Mouse (Mus musculus): ENCODE data around the gene Cttnbp2. TPM values are rescaled to one million over a fixed set of nuclear protein-coding genes. Genes with fewer than 3 reads are reported as not detected.

Gene Cttnbp2
- polyA plus RNA-seq, 1 experiment from 2014 or later = 22.3 TPM

DNA sequence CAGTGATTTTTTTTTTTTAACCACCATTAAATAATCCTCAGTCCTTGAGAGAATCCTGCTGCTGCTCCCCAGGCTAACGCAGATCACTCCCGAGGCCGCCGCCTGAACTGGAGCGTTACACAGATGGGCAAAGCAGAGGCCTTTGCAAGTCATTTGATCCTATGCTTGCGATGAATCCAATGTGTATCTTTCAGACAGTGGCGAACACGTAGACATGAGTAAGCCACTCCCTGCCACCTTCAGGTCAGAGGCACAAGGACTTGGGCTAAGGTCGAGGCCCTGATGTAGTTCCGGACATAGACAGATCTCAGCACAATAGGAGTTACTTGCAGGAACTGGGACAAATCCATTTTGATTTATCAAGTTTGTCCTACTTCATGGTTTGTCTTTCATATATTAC lies 49.0 kb downstream of the Cttnbp2 start:
- H3K4me2 ChIP-seq = no peak overlapping the region
- no peak overlapping the region for H3K27ac ChIP-seq
- H3K9ac ChIP-seq = no peak overlapping the region
- no peak for ATAC-seq (ENCODE audit: insufficient number of reproducible peaks, insufficient read depth, low FRiP score, low TSS enrichment, low read depth)
- H3K9me3 ChIP-seq = 0 out of 2 replicates have a peak, but pooled peaks cover 6% of the 10 kb centered on the region
- no peaks in the 10 kb centered on the region for H3K36me3 ChIP-seq
- H3K4me1 ChIP-seq = no peaks in the 10 kb centered on the region
- no peaks in the 10 kb centered on the region for H3K27me3 ChIP-seq
- 50% methylated on average over 10 of the region's 10 CpGs for WGBS
- H3K4me3 ChIP-seq = no peak overlapping the region

DNA sequence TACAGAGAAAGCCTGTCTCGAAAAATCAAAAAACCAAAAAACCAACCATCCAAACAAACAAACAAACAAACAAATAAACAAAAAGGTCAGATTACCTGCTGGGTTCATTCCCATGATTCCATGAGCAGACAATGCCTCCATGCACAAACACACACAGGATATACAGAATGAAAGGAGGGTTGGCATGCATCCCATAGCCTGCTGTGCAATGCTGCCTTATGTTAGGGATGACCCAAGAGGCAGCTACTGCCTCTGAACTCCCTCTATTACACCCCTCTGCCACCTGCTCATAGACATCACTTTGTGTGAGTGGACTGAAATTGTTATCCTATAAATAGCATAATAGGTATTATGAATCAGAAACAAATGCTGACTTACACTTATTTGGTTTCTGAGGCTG lies 55.0 kb downstream of the Cttnbp2 start:
- Histone ChIP-seq H3K36me3 (no peaks in the 10 kb centered on the region), H3K4me1 (no peaks in the 10 kb centered on the region), H3K4me2 (no peak overlapping the region), H3K27ac (no peak overlapping the region), H3K9me3 (0 out of 2 replicates have a peak, but pooled peaks cover 6% of the 10 kb centered on the region), H3K27me3 (no peaks in the 10 kb centered on the region), H3K9ac (no peak overlapping the region), H3K4me3 (no peak overlapping the region)
- ATAC-seq (ENCODE audit: insufficient number of reproducible peaks, insufficient read depth, low FRiP score, low TSS enrichment, low read depth) = no peak
- WGBS = 93% methylated on average over 1 of the region's 1 CpGs

DNA sequence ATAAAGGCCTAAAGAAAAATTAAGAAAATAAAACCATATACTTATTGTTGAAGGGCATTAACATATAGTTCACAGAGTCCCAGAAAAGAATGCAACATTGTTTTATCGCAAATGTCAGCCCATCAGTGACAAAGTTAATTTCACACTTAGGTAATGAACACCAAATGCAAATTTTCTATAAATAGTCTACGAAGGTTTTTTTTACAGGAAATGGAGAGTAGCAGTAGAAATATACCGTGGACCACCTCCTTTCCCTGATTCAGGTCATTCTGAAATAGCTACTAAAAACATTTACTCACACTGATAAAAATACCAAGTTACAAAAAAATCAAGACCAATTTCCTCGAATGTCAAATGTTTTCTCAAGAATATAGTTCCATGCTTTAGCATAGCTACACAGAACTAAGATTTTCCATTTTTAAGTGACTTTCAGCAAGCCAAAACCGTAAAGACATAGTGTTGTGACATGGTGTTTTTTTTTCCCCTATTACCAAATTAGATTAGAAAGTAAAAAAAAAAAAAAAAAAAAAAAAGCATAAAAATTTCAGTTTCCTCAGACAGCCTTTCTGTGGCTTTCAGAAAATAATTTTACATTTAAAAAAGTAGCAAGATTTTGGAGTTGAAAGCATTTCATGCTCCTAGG lies 64.0 kb downstream of the Cttnbp2 start:
- no peak overlapping the region for H3K9ac ChIP-seq
- no peaks in the 10 kb centered on the region for H3K9me3 ChIP-seq

DNA sequence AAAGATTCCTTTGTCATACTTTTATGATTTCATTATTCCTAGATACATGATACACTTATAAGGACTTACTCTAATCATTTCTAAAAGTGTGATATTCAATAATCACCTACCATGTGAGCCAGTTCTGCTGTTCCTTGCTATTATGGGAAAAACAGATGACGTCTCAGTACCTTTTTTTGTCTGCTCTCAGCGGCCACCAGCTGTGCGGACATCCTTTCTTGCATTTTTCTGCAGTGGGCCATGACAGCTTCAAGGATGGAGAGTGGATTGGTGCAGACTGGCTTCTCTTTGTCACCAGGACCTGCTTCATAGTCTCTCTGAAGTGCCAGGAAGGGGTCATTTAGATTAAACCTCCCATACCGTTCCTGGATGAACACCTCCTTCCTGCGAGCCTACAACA lies 66.6 kb downstream of the Cttnbp2 start:
- H3K9me3 ChIP-seq = no peaks in the 10 kb centered on the region
- H3K4me2 ChIP-seq = no peak overlapping the region
- no peak overlapping the region for H3K27ac ChIP-seq
- no peaks in the 10 kb centered on the region for H3K27me3 ChIP-seq
- H3K9ac ChIP-seq = no peak overlapping the region
- peaks cover 4% of the 10 kb centered on the region; the same call in 1 of the 2 replicates for H3K36me3 ChIP-seq
- 84% methylated on average over 5 of the region's 5 CpGs for WGBS
- H3K4me1 ChIP-seq = no peaks in the 10 kb centered on the region
- H3K4me3 ChIP-seq = no peak overlapping the region
- ATAC-seq (ENCODE audit: insufficient number of reproducible peaks, insufficient read depth, low FRiP score, low TSS enrichment, low read depth) = no peak

More for the DNA sequence above, 64.0 kb downstream of the Cttnbp2 start:
- Histone ChIP-seq H3K27me3 (no peaks in the 10 kb centered on the region), H3K4me1 (no peaks in the 10 kb centered on the region), H3K4me2 (no peak overlapping the region), H3K4me3 (no peak overlapping the region), H3K27ac (no peak overlapping the region), H3K36me3 (peaks cover 4% of the 10 kb centered on the region; the same call in 1 of the 2 replicates)
- WGBS = 53% methylated on average over 5 of the region's 5 CpGs
- no peak for ATAC-seq (ENCODE audit: insufficient number of reproducible peaks, insufficient read depth, low FRiP score, low TSS enrichment, low read depth)

DNA sequence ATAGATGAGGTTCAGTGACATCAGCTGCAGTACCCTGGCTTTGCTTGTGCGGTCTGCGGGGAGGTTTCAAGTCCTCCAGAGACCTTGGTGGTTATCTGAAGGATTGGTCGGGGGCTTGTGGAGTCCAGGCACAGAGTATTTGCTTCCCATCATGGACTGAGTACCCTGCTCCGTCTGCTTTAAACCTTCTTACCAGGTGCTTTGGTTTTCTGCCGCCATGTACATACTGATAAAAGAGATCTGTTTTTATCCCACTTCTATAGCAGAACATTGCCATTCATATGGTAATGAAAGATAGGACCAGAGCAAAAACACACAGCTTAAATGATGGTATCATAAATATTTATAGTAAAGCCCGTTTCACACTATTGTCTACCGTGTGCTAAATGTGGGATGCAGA lies 67.7 kb downstream of the Cttnbp2 start:
- H3K27me3 ChIP-seq = no peaks in the 10 kb centered on the region
- H3K4me3 ChIP-seq = no peak overlapping the region
- peaks cover 4% of the 10 kb centered on the region; the same call in 1 of the 2 replicates for H3K36me3 ChIP-seq
- no peak overlapping the region for H3K27ac ChIP-seq
- H3K4me1 ChIP-seq = no peaks in the 10 kb centered on the region
- ATAC-seq (ENCODE audit: insufficient number of reproducible peaks, insufficient read depth, low FRiP score, low TSS enrichment, low read depth) = no peak
- H3K9me3 ChIP-seq = no peaks in the 10 kb centered on the region
- H3K9ac ChIP-seq = no peak overlapping the region
- WGBS = 68% methylated on average over 7 of the region's 7 CpGs
- H3K4me2 ChIP-seq = no peak overlapping the region

DNA sequence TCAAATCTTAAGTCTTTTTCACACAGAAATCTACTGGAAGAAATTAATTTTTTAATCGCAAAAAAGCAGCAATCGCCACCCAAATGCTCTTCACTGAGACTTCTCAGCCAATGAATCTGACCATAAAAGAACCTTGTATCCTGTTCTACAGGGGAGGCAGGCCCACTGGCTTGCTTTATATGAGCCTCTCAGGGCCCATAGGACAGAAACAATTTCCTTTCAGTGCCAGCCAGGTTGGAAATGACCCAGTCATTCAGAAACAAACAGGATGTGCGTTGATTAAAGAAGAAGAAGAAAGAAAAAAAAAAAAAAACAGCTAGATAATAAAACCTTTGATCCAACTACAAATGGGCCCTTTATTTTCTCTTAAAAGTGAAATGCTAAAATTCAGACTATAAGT lies 68.3 kb downstream of the Cttnbp2 start:
- Histone ChIP-seq H3K27me3 (no peaks in the 10 kb centered on the region), H3K27ac (no peak overlapping the region), H3K4me2 (no peak overlapping the region), H3K4me1 (no peaks in the 10 kb centered on the region), H3K36me3 (peaks cover 4% of the 10 kb centered on the region; the same call in 1 of the 2 replicates), H3K9me3 (no peaks in the 10 kb centered on the region), H3K9ac (no peak overlapping the region), H3K4me3 (no peak overlapping the region)
- no peak for ATAC-seq (ENCODE audit: insufficient number of reproducible peaks, insufficient read depth, low FRiP score, low TSS enrichment, low read depth)
- 51% methylated on average over 3 of the region's 3 CpGs for WGBS

DNA sequence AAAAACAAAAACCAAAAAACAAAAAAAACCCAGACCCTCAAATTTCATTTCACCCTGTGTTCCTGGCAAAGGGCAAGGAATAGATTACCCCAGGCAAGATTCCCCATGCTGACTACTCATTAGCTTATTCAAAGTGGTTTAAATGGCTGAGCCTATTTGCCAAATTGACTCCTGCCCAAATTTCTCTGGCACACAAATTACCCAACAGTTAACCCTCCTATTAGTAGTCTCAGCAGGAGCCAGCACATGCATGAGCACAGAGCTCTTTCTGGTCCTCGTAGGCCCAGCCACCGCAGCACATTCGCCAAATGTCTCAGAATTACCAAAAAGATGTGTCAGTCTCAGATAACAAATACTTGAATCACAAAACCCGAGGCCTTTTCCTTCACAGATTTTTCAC lies 68.9 kb downstream of the Cttnbp2 start:
- Histone ChIP-seq H3K4me2 (no peak overlapping the region), H3K4me3 (no peak overlapping the region), H3K27me3 (no peaks in the 10 kb centered on the region), H3K36me3 (peaks cover 4% of the 10 kb centered on the region; the same call in 1 of the 2 replicates), H3K9me3 (no peaks in the 10 kb centered on the region), H3K27ac (no peak overlapping the region), H3K4me1 (no peaks in the 10 kb centered on the region), H3K9ac (no peak overlapping the region)
- 30% methylated on average over 4 of the region's 4 CpGs for WGBS
- no peak for ATAC-seq (ENCODE audit: insufficient number of reproducible peaks, insufficient read depth, low FRiP score, low TSS enrichment, low read depth)

DNA sequence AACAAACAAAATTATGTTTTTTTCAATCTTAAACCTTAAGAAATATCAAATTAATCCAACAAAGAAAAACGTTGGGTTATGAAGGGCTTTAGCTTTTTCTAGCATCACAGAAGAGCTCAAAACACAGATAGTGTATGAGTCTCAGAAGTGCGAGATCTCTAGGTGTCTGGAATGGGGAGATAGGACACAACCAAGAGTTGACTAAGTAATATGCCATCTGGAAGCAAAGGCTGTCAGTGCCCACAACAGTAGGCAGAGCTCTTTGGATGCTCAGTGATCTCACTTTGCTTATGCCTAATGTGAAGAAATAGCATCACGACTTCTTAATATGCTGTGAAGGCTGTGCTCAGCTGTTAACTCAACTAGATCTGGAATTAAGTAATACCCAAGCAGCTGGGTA lies 72.3 kb downstream of the Cttnbp2 start:
- WGBS = 87% methylated on average over 3 of the region's 3 CpGs
- Histone ChIP-seq H3K36me3 (no peaks in the 10 kb centered on the region), H3K4me1 (no peaks in the 10 kb centered on the region), H3K4me3 (no peak overlapping the region), H3K27ac (no peak overlapping the region), H3K27me3 (no peaks in the 10 kb centered on the region), H3K9me3 (no peaks in the 10 kb centered on the region), H3K9ac (no peak overlapping the region), H3K4me2 (no peak overlapping the region)
- ATAC-seq (ENCODE audit: insufficient number of reproducible peaks, insufficient read depth, low FRiP score, low TSS enrichment, low read depth) = no peak

DNA sequence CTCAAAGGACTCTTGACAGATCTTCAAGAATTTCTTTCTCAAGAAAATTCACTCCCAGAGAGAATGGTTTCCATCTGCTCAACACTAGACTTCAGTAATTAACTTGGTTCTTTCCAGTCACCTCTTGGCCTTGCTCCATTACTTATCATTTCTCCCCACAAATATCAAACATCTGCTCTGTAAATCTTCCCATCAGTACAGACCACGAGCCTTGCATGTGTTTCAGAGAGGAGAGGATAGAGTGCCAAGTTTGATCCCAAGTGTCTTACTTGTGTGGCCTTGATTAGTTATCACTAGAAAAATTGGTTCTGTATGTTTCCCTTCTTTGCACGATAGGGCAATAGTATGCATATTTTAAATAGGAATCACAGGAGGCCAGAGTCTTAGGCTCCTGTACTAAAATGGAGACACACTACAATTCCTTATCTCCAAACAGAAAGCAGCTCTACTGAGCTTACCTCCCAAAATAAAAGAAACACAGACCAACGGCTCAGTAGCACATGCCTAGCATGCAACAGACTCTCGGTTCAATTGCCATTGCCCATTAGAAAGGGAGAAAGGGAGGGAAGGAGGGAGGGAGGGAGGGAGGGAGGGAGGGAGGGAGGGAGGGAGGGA lies 73.6 kb downstream of the Cttnbp2 start:
- H3K36me3 ChIP-seq = no peaks in the 10 kb centered on the region
- no peak for ATAC-seq (ENCODE audit: insufficient number of reproducible peaks, insufficient read depth, low FRiP score, low TSS enrichment, low read depth)
- WGBS = 51% methylated on average over 4 of the region's 4 CpGs
- no peak overlapping the region for H3K9ac ChIP-seq
- no peak overlapping the region for H3K27ac ChIP-seq
- no peak overlapping the region for H3K4me2 ChIP-seq
- H3K27me3 ChIP-seq = no peaks in the 10 kb centered on the region
- no peaks in the 10 kb centered on the region for H3K4me1 ChIP-seq
- H3K4me3 ChIP-seq = no peak overlapping the region
- H3K9me3 ChIP-seq = no peaks in the 10 kb centered on the region

DNA sequence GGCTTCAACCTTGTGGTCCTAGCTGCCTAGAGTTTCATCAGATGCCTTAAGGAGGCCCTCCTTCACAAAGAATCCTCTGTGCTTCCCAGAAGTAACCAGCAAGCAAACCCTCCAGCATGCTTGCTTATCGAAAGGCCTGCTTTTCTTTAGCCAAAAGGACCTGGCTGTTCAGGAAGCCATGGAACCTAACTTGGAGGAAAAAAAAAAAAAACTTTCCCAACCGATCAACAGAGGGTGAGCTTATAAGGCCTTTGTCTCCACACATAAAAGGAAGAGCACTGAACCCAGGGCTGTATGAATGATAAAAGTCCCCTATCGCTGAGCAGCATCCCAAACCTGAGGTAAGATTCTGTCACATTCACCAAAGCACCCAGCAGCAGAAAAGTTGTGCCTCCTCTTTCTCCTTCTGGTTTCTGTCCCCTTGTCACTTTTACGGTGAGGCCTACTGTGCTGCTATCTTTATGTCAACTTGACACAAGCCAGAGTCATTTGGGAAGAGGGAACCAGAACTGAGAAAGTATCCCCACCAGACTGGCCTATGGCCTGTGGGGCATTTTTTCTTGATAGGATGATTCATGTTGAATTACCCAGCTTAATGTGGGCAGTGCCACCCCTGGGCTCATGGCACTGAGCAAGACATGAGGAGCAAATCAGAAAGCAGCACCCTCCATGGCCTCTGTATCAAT lies 78.4 kb downstream of the Cttnbp2 start:
- no peak overlapping the region for H3K9ac ChIP-seq
- H3K4me2 ChIP-seq = no peak overlapping the region
- no peak overlapping the region for H3K27ac ChIP-seq
- ATAC-seq (ENCODE audit: insufficient number of reproducible peaks, insufficient read depth, low FRiP score, low TSS enrichment, low read depth) = no peak
- peaks cover 13% of the 10 kb centered on the region; the same call in 1 of the 2 replicates for H3K36me3 ChIP-seq
- no peaks in the 10 kb centered on the region for H3K4me1 ChIP-seq
- WGBS = 60% methylated on average over 4 of the region's 4 CpGs
- no peak overlapping the region for H3K4me3 ChIP-seq
- H3K27me3 ChIP-seq = no peaks in the 10 kb centered on the region
- no peaks in the 10 kb centered on the region for H3K9me3 ChIP-seq

DNA sequence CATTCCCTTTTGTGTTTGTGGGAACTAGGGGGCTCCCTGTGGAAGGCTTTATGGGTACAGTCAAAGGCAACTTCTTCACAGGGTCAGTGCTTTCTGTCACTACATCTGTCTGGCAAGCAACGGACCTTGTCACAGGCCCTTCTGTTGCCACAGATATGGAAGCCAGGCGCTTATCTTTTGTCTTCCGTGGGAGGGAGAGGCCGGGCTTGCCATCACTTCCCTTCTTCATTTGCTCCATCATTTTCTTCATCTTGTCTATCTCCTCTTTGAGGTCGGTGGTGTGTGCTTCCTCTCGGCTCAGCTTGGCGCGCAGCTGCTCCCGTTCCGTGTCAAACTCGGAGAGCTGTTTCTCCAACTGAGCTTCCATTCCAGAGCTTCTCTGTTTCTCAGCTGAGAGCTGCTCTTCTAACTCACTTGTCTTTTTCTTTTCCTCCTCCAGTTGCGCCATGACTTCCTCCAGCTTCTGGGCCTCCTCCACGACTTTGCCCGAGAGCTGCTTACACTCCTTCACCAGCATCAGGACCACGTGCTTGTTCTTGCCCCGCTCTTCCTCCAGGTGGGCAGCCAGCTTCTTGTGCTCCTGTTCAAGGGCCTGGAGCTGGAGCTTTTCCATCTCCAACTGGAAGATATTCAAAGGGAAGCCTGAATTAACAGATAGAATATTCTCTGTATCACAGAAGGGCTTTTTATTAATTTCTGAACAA lies 79.7 kb downstream of the Cttnbp2 start:
- H3K9ac ChIP-seq = no peak overlapping the region
- ATAC-seq (ENCODE audit: insufficient number of reproducible peaks, insufficient read depth, low FRiP score, low TSS enrichment, low read depth) = no peak
- H3K4me2 ChIP-seq = no peak overlapping the region
- no peaks in the 10 kb centered on the region for H3K9me3 ChIP-seq
- no peaks in the 10 kb centered on the region for H3K4me1 ChIP-seq
- no peaks in the 10 kb centered on the region for H3K27me3 ChIP-seq
- H3K36me3 ChIP-seq = peaks cover 13% of the 10 kb centered on the region; the same call in 1 of the 2 replicates
- H3K27ac ChIP-seq = no peak overlapping the region
- H3K4me3 ChIP-seq = no peak overlapping the region
- 95% methylated on average over 16 of the region's 16 CpGs for WGBS

All from embryonic facial prominence, embryonic 13.5 days (tissue).